Comparison of ENCODE assay signal across 16 mouse cellular contexts in genomic region chr3:84422340-84422739, GRCm38 (mm10). TPM values are rescaled to one million over a fixed set of nuclear protein-coding genes. Genes with fewer than 3 reads are reported as not detected.
DNase-seq lines count a peak whose midpoint lies in the region.
"Had no signal": no experiment of that assay in that cellular context is flagged by ENCODE, and none has a peak within 500 bp of the region (broad histone marks: within the 10 kb centered on the region; RNA-seq: fewer than 3 reads in every experiment).

No protein-coding gene starts in this region.

- intact Hi-C loops in left cerebral cortex, postnatal 14 days (cut with DNase I) = no loop called here

- peak; percentile 32 to 66 for DNase-seq in left cerebral cortex, postnatal 14 days (ENCODE audit: low spot score in 2 of 2)
- no peak for DNase-seq in left cerebral cortex, adult 18-20 months (ENCODE audit: low spot score in 2 of 2)
- peak; percentile 27 to 49 for DNase-seq in right cerebral cortex, adult 2 months (ENCODE audit: low spot score in 2 of 2)
- DNase-seq in right cerebral cortex, postnatal 4 days = no peak
- peak; percentile 25 for DNase-seq in right cerebral cortex, postnatal 25 days
- no peak for DNase-seq in layer of hippocampus, adult 18-20 months (ENCODE audit: low spot score in 2 of 2)
- DNase-seq: adrenal gland, postnatal 25 days; B cell, adult 2 months; cerebellum, adult 18-20 months; cerebellum, postnatal 10 days; heart, postnatal 10 days; kidney, adult 18-20 months; kidney, postnatal 25 days; liver, postnatal 0 days; lung, postnatal 10 days; midbrain, embryonic 14.5 days had no signal

RNA-seq across cellular contexts. Expression of gene Fhdc1, which starts 57.9 kb away (rescaled TPM):
- 1 to 10 TPM; 2.2 to 2.4 TPM for total RNA-seq in left cerebral cortex, postnatal 14 days (2021)
- 1 to 10 TPM; 4.6 to 6.1 TPM for total RNA-seq in left cerebral cortex, adult 18-20 months (2021)
- total RNA-seq in layer of hippocampus, adult 18-20 months (2021) = 1 to 10 TPM; 2.5 to 3.3 TPM

Comparison
In these comparisons a context has a peak if more than half of its experiments do, and no peak if none do; other contexts are left out.
1. DNase-seq: peak in left cerebral cortex, postnatal 14 days (2 of 2), right cerebral cortex, adult 2 months (2 of 2) and right cerebral cortex, postnatal 25 days (single experiment); none in left cerebral cortex, adult 18-20 months (0 of 2), right cerebral cortex, postnatal 4 days (single experiment) and layer of hippocampus, adult 18-20 months (0 of 2).